Mouse (Mus musculus): Measurements from ENCODE around the gene Gabrr2.
A peak's percentile ranks its signal among the peaks of the same experiment; 100 is the strongest.

Gene Gabrr2

DNA sequence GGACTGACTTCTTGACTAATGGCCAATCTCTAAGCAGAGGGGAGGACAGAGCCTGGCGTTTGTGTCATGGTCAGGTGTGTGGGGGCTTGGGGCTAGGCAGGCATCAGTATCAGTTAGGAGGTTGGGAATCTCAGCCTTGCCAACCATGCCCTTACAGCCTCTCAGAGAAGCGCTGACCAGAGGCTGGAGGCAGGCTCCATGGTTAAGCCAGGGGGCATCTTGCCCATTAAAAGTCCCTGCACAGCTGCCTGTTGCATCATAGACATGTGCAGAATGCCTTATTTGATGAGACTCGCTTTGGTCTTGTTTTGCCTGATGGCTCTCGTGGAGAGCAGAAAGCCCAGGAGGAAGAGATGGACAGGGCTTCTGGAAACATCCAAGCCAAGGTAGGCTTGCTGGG, at the start of gene Gabrr2:
TSS of gene Gabrr2 (plus strand) at position 19 of the 400 bp plus-strand sequence.
- DNase-seq, result peak; percentile 93

DNA sequence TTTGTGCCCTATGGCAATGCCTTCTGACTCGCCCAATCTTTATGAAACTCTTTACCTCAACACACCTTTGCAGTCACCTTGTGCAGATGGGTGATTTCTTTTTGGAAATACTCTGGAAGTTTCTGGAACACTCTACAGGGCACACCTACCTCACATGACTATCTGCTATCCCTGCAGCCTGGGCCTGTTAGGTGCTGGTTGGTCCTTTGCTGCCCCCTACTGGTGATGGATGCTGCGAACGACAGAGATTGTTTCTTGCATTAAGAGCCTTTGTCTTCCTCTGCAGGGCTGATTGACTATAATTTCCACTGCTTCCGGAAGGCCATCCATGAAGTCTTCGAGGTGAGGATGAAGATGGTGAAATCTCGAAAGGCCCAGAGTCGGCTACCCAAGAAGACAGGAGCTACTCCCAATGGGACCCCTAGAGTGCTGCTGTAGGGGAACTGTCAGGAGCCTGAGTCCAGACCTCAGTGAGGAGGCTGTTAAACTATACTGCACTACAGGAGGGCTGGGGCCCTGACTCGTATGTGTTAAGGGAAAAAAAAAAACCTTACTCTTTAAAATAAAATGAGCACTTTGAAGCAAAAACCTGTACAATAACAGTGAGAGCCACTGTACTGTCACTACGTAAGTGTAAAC, 44.3 kb upstream of the Gabrr2 start:
- peak; percentile 96 for DNase-seq

DNA sequence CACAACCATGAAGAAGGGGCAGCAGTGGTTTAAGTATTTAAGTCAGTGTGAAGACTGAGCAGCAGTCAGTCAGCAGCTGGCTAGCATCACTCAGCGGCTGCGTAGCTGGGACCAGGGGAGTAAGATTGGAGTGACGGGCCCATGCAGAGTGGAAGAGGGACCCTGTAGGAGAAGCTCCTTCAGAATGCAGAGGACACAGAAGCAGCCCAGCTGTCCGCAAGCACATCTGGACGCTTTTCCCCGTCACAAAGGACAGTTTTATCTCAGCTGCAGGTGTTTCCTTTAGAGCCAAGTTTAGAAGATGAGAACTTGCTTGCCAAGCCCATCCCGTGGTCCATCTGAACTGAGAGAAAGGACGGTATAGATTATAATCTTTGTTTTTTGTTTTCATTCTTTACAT, 38.4 kb upstream of the Gabrr2 start:
- DNase-seq, result peak; percentile 73

DNA sequence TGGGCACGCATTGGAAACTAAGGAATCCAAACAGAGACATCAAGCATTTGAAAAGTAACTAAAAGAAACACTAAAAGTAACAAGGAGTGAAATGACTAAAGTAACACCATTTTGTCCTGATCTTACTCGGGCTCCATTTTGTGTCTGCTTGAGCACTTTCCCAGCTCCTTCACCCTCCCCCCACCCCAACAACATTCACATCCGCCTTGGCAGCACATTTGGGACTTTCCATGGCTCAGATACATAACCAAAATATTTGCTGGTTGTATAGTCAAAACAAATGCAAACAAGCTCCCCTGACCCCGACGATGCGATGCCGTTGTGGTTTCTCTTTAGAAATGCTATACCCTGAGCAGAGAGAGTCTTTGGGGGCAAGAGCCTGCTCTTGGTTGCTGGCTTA, 33.7 kb upstream of the Gabrr2 start:
- peak; percentile 71 for DNase-seq

DNA sequence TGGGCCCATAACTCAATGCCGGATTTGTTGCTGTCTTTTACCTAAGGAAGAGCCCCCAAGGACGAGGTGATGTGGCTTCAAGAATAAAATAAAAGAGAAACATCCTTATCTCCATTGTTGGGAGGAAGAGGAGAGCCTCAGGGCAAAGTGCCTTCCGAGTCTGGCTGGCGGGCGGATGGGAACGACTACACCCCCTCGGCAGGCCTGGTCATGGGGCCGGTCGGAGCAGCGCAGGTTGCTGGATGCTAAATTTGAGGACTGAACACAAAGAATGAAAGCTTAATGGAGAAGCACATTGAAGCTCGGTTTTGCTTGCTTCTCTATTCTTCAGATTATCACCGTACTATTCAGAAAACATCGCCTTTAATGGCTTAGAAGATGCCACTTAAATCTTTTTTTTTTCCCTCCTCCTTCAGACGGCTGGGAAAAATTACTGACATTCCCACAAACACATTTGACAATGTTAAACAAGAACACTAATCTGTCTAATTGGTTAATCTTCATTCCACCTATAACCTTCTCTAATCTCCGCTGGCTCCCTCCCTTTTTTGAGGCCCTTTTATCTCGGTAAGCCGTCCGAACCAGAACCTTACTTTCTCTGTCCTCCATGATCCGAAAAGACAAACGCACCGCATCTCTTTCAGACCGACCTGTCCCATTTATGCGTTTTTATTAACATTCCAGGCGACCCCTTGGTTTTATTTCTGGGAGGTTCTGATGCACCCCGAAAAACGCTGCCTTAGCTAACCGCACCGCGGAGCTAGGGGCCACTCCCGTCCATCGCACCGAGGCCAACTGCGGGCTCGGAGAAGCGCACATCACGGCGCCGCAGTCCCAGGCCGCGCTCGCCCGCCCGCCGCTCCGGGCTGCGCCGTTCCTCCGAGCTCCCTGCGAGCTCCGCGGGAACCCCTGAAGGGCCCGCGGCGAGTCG, 32.3 kb upstream of the Gabrr2 start:
- DNase-seq, result peak; percentile 90

DNA sequence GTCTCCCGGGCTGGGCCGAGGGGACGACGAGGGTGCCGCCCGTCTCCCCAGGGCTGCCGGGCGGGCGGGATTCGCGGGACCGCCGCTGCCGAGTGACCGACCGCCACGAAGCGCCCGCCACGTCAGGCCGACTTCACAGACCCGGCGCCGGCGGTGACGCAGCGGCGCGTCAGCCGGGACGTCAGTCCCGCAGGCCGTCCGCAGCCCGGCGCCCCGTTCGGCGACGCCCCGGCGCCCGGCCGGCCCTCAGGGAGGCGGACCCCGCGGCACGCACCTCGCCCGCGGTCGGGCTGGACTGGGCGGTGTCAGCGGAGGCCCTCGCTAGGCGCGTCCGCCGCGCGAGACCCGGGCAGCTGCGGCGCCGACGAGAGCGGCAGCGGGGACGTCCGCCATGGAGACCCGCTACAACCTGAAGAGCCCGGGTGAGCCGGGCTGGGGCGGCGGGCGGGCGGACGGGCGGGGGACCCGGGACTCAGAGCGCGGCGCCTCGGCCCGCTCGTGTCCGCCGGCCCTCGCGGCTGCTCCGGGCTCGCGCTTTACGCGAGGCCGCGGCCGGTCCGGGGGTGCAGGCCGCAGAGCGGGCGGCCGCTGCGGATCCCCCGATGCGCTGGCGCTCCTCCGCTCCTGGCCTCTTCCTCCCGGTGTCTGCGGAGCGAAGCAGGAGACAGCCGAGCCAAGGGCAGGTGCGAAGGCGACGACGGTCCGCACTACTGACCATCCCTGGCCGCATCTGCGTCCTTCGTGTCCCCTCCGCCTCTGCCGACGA, 31.4 kb upstream of the Gabrr2 start, which contains the start of gene Ube2j1:
TSS of gene Ube2j1 (plus strand) at position 222 of the 766 bp plus-strand sequence.
- DNase-seq, result peak; percentile 99

DNA sequence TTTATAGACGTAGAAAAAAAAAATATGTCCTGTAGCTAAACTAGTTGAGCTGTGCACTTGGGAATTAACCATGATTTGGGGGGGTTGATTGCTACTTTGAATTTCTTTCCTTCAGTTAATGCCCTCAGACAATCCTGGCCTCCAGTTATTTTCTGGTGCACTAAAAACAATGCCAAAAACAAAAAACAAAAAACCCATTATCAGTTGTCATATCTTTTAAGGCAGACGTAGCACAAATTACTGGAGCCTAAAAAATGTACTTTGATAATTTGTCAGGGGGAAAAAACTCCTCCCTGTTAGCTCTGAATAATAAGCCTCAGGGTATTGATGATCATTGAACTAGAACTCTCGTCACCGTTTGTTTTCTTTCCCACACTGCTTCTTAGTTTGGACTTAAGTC, 30.8 kb upstream of the Gabrr2 start:
- DNase-seq, result no peak

DNA sequence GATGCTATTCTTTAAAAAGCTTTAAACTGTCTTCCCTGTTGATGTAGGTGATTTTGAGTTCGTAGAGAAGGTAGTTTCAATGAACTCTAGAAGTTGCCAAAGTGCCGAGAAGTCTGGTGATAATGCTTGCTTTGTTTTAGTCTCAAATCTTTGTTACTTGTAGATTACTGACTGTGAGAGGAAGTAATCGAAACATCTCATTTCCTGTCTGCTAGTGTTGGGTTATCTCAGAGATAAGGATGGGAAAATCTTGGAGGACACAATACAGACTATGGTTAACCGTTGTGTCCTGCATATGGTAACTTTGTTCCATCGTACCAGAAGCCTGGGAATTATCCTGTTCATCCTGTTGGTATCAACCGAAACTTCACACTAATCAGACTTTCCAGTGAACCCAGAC, 29.3 kb upstream of the Gabrr2 start:
- DNase-seq, result no peak

DNA sequence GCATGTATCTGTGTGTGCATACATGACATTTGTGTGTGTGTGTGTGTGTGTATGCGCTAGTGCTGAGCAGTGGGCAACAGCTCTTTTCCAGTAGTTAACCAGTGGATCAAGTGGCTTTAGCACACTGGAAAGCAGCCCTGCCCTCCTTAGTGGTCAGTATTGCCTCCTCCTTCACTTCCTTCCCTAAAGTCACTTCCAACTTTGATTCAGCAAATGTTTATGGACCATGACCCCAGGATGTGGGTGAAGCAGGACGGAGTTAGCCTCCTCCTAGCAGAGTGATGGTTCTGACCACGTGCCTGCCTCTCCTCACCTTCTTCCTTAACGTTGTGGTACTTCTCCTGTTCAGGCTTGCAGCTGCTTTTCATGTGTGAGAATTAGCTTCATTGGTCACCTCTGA, 23.0 kb upstream of the Gabrr2 start:
- peak; percentile 85 for DNase-seq

DNA sequence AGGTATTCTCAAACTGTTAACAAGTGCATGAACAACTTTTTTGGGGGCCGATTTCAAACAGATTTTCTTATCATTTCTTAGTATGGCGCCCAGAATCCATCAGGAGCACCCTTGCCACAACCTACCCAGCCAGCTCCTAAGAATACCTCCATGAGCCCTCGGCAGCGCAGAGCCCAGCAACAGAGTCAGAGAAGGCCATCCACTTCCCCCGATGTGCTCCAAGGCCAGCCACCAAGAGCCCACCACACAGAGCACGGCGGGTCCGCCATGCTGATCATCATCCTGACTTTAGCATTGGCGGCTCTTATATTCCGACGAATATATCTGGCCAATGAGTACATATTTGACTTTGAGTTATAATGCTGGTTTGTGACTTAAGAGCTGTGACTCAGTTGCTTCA, 13.2 kb upstream of the Gabrr2 start:
- peak; percentile 86 for DNase-seq

DNA sequence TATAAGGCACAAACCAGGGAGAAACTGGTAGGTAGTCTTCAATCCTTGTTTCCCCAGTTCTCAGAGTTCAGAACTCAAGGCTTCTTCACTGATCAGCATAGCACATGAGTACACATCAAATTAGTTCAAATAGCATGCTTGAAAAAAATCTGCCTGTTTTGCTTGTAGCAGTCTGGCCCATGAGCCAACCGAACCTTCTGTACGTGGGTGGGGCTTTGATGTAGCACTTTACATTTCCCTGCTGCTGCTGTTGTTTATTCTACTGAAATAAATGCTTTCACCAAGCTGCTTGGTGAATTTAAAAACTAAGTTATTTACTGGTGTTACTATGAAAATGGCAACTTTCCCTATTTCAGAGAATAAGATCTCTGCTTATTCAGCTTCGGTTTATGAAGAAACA, 10.7 kb upstream of the Gabrr2 start:
- DNase-seq, result no peak

DNA sequence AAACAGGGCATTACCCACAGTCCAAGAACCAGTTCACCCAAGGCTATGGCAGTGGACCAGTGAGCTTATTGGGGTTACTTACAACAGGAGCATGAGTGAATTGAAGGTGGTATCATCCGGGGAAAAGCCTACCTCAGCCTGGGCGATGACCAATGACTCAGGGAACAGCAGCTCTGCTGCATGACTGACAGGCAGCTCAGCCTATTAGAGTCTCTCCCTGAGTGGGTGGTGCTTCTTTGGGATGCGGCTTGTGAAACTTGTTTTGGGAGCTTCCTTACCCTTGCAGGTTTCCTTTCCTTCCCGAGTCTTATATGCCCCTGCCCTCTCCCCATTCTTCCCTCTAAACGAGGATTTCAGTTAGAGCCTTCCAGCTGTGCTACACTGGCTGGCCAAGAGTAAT, 10.1 kb upstream of the Gabrr2 start:
- DNase-seq, result no peak

DNA sequence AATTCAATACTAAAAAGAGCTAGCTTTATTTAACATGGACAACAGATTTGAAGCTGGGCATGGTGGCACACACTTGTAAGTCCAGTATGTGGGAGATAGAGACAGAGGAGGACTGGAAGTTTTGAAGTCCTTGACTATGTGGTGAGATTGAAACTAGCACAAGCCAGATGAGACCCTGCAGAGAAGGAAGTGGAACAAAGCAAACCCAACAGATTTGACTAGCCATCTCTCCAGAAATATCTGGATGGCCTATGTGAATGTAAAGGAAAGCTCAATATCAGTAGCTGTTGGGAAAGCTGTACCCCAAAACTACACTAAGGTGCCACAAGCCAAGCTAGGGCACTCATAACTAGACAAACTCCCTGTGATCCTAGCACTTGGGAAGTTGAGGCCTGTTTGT, 8.4 kb upstream of the Gabrr2 start:
- DNase-seq, result peak; percentile 63

DNA sequence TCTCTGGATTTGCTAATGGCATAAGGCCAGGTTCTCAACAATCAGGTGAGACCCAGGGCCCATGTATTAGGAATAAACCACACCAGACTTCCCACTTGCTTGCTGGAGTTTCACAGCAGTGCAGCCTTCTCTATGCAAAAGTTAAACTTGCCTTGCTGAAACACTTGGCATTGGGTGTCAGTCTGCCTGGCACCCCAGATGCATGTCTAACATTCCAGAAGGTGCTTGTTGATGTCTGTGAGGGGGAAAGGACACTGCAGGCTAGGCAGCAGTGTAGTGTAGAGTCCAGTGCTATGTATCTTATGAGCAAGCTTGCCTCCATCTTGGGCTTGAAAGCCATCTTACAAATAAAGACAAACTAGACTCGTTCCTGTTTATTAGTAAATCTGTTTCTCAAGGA, 6.5 kb upstream of the Gabrr2 start:
- no peak for DNase-seq

DNA sequence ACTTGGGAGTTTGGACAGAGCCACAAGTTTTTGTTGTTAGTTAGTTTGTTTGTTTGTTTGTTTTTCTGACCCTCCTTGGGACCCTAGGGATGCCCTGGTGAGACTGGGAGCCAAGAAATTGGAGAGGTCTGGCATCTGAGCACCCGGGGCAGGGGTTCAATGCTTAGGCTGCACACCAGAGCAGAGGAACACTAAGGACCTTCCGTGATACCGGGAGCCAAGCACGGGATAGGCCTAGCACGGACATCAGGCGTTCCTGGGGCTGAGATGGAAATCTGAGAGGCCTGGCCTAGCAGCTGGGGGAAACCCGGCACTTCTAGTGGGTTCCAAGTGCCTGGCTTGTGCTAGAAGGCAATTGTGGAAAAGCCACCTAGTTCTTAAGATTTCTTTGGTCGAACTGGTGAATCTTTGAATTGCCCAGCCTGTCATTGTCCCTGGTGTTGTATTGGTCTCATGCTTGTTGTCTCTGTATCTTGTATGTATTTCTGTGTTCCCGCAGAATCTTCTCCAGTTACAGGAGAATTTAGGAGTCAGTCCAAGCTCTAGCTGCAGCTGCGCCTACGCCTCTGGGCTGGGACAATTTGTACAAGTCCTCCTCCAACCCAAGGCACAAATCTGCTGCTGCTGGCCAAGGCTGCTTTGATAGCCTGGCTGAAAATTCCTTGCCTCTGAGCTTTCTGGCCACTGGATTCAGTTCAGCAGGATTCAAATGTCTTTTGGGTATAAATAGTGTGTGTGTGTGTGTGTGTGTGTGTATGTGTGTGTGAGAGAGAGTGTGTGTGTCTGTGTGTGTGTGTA, 4.7 kb upstream of the Gabrr2 start:
- peak; percentile 99 for DNase-seq

DNA sequence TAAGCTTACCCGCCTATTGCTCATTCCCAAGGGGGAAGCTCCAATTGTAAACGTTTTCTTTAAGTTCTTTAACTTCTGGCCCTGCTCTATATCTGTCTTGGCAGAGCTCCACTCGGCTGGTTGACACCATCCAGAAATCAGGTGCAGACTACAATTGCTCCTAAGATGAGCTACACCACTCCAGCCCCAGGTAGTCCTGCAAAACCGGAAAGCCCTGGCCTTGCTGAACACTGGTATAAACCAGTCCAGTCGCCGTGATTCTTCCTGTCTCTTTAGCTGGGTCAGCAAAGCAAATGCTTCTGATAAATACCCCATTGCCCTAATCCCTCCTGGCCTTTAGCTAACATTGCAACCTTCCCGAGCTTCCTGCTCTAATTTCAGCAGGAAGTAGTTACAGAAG, 1.6 kb upstream of the Gabrr2 start:
- peak; percentile 81 for DNase-seq

DNA sequence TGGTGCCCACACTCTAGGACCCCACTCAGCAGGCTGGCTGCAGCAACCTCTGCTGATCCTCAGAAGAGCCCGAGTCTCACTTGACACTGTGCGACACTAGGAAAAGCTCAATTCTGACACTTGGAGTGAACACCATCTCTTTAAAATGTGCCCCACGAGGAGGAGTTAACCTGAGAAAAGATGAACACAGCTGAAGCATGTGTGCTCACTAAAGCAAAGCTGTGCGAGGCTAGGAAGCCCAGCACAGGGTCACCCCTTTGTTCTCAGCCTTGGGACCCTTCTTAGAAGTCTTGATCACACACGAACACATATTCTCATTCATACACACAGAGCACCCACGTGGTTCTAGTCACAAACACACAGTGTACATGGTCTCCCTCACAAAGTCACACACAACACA, 2.2 kb downstream of the Gabrr2 start:
- peak; percentile 69 for DNase-seq

DNA sequence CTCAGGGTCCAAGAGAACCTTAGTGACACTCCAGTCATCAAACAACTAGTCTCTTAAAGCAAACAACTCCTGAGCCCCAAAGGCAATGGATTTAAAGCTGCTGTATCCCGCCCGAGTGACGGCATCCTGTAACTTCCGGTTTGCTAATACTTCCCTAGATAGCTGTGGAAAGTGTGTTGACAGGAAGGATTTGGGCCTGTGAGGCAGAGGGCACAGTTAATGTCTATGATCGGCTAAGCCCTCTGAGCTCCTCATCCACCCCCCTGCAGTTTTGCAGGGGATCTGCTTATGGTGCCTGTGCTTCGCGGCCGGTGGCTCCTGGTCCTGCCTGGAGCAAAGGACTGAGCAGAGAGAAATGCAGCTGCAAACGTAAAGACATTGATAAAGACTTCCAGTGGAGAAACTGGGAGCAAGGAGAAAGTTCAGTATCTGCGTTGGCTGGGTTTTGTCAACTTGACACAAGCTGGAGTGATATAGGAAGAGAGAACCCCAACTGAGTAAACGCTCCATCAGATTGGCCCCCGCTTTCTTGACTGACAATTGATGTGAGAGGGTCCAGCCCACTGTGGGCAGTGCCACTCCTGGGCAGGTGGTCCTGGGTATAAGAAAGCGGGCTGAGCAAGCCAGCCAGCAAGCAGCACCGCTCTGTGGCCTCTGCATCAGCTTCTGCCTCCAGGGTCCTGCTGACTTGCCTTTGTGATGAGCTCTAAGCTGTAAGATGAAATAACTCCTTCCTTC, 3.6 kb downstream of the Gabrr2 start:
- DNase-seq, result peak; percentile 70

DNA sequence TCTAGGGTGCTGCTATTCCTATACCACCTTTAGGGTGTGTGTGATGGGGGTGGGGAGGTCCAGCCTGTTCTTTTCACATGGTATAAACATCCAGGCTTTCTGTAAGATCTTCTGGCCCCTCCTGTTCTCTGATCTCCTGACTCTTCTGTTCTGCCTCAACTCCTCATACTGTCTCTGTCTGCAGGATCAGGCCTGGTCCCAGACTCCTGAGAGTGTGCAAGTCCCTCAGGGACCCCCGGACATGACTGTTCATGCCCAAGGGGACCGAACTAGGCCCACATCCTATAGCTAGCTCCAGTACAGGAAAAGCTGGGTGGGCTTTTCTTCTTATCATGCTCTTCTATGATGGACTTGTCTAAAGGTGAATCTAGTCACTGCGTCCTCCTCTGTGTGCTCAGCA, 4.5 kb downstream of the Gabrr2 start:
- peak; percentile 70 for DNase-seq

DNA sequence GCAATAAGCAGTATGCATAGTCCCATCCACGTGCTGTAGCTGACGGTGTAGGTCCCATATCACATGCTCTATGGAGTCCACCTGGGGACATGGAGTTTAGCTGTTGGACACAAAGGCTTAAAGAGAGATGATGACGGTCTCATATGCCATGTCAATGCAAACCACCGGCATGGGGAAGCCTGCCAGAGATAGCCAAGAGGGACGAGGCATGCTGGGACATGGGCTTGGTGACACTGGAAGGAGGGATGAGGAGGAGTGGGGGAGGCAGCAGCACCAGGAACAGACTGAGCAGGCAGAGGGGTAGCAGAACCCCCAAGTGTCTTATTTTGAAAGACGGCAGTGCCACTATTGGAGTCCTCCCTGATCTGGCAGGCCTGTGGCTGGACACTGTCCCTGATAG, 5.0 kb downstream of the Gabrr2 start:
- DNase-seq, result peak; percentile 55

DNA sequence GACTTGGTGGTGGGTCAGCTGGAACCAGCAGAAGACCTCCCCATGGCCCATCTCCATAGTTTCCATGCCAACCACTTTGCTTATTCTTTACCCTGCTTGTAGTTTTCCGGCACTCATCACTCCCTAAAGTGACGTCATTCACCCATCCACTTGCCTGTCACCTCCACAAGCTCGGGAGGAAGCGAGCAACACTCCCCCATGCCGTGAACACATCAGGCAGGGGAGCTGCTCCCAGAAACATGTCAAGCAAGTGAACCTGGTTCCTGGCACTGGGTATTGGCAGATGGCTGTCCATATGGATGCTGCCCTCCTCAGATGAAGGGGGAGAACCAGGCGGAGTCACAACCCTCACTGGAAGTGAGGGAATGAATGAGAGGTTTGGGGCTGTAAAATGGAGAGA, 6.1 kb downstream of the Gabrr2 start:
- DNase-seq, result peak; percentile 84

DNA sequence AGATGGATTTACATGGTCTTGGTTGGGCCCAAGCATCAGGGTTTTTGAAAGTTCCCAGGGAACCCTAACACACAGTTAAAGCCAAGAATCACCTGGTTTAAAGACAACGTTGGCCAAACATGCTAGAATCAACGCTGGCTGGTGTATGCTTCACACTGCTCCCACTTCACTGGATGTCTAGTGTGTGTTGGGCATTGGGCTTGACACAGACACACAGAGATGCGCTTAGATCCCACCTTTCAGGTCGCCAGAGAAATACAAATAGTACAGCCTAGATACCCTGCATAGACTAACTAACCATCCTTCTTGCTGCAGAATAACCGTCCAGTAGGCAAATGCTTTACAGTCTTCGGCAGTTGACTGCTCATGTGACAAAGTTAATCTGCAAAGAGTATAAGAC, 7.5 kb downstream of the Gabrr2 start:
- peak; percentile 57 for DNase-seq

Measured in heart, adult 11 months (tissue).